Mouse (Mus musculus) kidney, embryonic 14.5 days (tissue): Measurements from ENCODE around the gene Ctla2a. TPM values are rescaled to one million over a fixed set of nuclear protein-coding genes. Genes with fewer than 3 reads are reported as not detected.

Experiments used
- ATAC-seq: fragments of 200-750 bp; cut with Nextera tagmentation; 2 replicates; pipeline ENCODE4 v1.8.0; 2017; ENCODE audit warnings: moderate number of reproducible peaks, mild to moderate bottlenecking, moderate TSS enrichment, moderate library complexity; ENCODE audit not compliant: low FRiP score, low TSS enrichment
- H3K27ac ChIP-seq: fragments of 300-500 bp; sonication (generic); 2 replicates; pipeline ENCODE4 v1.5.1; 2014; ENCODE audit warnings: low read depth, mild to moderate bottlenecking, low read length, moderate library complexity, mixed read lengths
- H3K27me3 ChIP-seq: fragments of 300-500 bp; sonication (generic); 2 replicates; pipeline ENCODE4 v1.6.1; 2014; ENCODE audit warnings: mild to moderate bottlenecking, low read length; ENCODE audit not compliant: control insufficient read depth, insufficient read depth
- H3K36me3 ChIP-seq: fragments of 300-500 bp; sonication (generic); 2 replicates; pipeline ENCODE4 v1.6.1; 2014; ENCODE audit warnings: low read length, mixed read lengths; ENCODE audit not compliant: control insufficient read depth, insufficient read depth
- H3K4me1 ChIP-seq: fragments of 300-500 bp; sonication (generic); 2 replicates; pipeline ENCODE4 v1.6.1; 2014; ENCODE audit warnings: low read length, mixed read lengths; ENCODE audit not compliant: control insufficient read depth, insufficient read depth
- H3K4me2 ChIP-seq: fragments of 300-500 bp; sonication (generic); replicated peaks from 2 replicates; pipeline ENCODE4 v1.6.1; 2014; ENCODE audit warnings: low read depth, mild to moderate bottlenecking, low read length
- H3K4me3 ChIP-seq: fragments of 300-500 bp; sonication (generic); 2 replicates; pipeline ENCODE4 v1.5.1; 2014; ENCODE audit warnings: mild to moderate bottlenecking, low read length
- H3K9ac ChIP-seq: fragments of 300-500 bp; sonication (generic); 2 replicates; pipeline ENCODE4 v1.6.1; 2014; ENCODE audit warnings: low read depth, mild to moderate bottlenecking, low read length, moderate library complexity
- H3K9me3 ChIP-seq: fragments of 300-500 bp; sonication (generic); 2 replicates; pipeline ENCODE4 v1.6.1; 2016; ENCODE audit warnings: low read length; ENCODE audit not compliant: control insufficient read depth
- WGBS: fragments of 180-500 bp; shearing (Covaris S2); extraction: QIAGEN DNeasy Blood & Tissue Kit; methylation state at CpG from one replicate; pipeline ENCODE4 v1.1.7; 2014; 5-methylcytosine and 5-hydroxymethylcytosine counted together
- polyA plus RNA-seq: library from polyadenylated mRNA; unstranded; fragments of >200 nt; fragmentation: Nextera tagmentation; extraction: Ambion mirVana; gene quantifications from 2 replicates; pipeline ENCODE4 v1.2.1, GENCODE M21; 2014

Gene Ctla2a
- polyA plus RNA-seq, 1 experiment from 2014 or later = 28.7 TPM

GRCm38 (mm10) chr13:60895406-60896160, 40.8 kb downstream of the Ctla2a start:
- Histone ChIP-seq H3K27ac (no peak overlapping the region), H3K36me3 (no peaks in the 10 kb centered on the region), H3K9ac (no peak overlapping the region), H3K4me2 (no peak overlapping the region), H3K4me1 (no peaks in the 10 kb centered on the region), H3K4me3 (no peak overlapping the region), H3K9me3 (no peaks in the 10 kb centered on the region), H3K27me3 (no peaks in the 10 kb centered on the region)
- ATAC-seq = no peak

DNA sequence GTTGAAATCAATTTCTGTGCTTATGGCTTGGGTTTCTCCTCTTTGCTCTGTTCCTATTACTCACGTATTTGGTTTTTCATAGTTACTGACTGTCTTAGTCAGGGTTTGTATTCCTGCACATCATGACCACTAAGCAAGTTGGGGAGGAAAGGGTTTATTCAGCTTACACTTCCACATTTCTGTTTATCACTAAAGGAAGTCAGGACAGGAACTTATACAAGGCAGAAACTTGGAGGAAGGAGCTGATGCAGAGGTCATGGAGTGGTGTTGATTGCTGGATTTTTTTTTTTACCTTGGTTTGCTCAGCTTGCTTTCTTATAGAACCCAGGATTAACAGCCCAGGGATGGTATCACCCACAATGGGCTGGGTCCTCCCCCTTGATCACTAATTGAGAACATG, 44.1 kb downstream of the Ctla2a start:
- ATAC-seq = no peak
- Histone ChIP-seq H3K9ac (no peak overlapping the region), H3K36me3 (no peaks in the 10 kb centered on the region), H3K4me2 (no peak overlapping the region), H3K9me3 (no peaks in the 10 kb centered on the region), H3K27me3 (no peaks in the 10 kb centered on the region), H3K4me1 (no peaks in the 10 kb centered on the region), H3K4me3 (no peak overlapping the region), H3K27ac (no peak overlapping the region)
- 80% methylated on average over 1 of the region's 1 CpGs for WGBS

Other genes starting within 250 kb of the Ctla2a start
- gene BC051665, start 150.3 kb downstream of the Ctla2a start, polyA plus RNA-seq = not detected in 2 replicates
- not detected in 2 replicates for gene Ctsll3, start 133.8 kb downstream of the Ctla2a start, polyA plus RNA-seq
- gene 4930486L24Rik, start 72.2 kb downstream of the Ctla2a start, polyA plus RNA-seq = 0.15 TPM in 1 of 2 replicates, not detected in the other
- gene Gm49392, start 39.7 kb downstream of the Ctla2a start, polyA plus RNA-seq = 0.23 TPM in 1 of 2 replicates, not detected in the other
- gene Ctla2b, start 39.2 kb downstream of the Ctla2a start, polyA plus RNA-seq = 4.4 and 5.2 TPM in 2 replicates
- not detected in 2 replicates for gene Tpbpb, start 31.7 kb downstream of the Ctla2a start, polyA plus RNA-seq
- gene Gm49393, start 1.0 kb downstream of the Ctla2a start, polyA plus RNA-seq = 0.56 TPM in 1 of 2 replicates, not detected in the other
- 2.2 and 2.7 TPM in 2 replicates for gene Gm49391, start 54 bp downstream of the Ctla2a start, polyA plus RNA-seq
- not detected in 2 replicates for gene Tpbpa, start 5.4 kb upstream of the Ctla2a start, polyA plus RNA-seq
- gene Ctsj, start 69.3 kb upstream of the Ctla2a start, polyA plus RNA-seq = not detected in 2 replicates
- gene Ctsq, start 104.0 kb upstream of the Ctla2a start, polyA plus RNA-seq = not detected in 2 replicates
- gene Ctsr, start 227.6 kb upstream of the Ctla2a start, polyA plus RNA-seq = not detected in 2 replicates